Mouse (Mus musculus) kidney, postnatal 4 days (tissue): Measurements from ENCODE around the gene Zbtb9.

ENCODE experiments used
- DNase-seq, 2 experiments: peaks; one replicate each; pipeline ENCODE4 v3.0.0; 2021; ENCODE audit warnings: mixed read lengths in 2 of 2

Zbtb9 gene

DNA sequence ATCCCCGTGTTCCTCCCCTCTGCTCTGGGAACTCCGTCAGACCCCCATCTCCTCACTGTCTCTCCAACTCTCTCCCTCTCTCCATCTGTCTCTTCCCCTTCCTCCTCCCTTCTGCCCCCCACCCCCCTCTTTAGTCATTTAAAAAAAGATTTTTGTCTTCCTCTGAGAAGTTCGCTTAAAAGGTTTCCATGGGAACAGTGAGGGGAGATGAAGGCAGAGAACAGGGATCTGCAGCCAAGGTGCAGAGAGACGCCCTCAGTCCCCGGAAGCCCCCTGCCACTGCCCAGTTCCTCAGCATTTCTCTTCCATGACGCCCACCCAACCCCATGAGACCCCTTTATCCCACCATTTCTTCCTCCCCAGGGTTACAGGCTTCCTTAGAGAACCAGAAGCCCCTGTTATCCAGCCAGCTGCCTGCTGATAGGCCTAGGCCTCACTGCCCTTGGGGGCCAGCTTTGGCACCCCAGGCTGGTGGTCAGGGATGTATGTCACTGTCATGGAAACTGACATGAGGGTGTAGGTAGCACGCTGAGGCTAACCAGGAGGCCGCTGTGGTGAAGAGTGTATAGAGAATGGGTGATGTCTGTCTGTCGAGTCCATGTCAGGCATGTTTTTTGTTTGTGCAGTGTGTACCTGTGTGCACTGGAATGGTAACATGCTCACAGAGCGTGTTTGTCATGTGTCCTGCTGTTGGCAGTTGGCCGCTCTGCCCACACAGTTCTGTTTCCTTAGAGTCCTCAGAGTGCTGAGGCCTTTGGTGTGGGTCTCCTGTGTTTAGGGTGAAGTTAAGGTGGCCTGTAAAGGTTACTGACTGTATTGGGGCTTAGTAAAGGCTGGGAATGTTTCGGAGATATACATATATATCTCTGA is 25.5 kb upstream of the Zbtb9 start:
- no peak for DNase-seq

DNA sequence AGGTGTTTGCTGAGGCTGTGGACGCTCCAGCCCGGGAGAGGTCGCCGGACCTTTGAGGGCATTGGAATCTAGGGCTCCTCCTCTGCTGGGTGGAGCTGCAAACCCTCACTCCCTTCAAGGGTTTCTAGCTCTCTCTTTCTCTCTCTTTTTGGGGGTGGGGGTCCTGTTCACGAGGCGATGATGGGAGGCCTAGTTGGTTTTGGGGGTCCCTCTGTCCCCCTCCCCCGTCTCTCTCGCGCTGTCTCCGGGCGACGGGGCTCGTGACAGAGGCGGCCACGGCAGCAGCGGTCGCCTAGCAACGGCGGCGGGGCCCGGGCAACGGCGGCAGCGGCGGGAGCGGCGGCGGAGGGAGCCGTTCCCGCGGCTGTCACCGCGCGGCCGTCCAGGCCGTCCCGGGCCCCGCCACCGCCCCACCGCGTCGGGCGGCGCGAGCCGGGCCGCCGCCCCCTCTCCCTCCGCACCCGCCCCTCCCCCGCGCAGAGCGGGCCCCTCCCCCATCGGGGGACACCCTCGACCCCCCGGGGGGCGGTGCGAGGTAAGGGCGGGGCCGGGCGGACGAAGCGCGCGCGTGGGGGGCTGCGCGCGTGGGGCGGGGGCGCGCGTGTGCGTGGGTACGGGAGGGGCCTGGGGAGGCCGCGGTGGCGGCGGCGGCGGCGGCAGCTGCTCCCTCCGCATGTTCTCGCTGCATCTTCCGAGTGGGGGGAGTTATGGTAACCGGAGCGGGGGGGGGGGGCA is 24.5 kb upstream of the Zbtb9 start:
- DNase-seq = peak; percentile 68 to 77

DNA sequence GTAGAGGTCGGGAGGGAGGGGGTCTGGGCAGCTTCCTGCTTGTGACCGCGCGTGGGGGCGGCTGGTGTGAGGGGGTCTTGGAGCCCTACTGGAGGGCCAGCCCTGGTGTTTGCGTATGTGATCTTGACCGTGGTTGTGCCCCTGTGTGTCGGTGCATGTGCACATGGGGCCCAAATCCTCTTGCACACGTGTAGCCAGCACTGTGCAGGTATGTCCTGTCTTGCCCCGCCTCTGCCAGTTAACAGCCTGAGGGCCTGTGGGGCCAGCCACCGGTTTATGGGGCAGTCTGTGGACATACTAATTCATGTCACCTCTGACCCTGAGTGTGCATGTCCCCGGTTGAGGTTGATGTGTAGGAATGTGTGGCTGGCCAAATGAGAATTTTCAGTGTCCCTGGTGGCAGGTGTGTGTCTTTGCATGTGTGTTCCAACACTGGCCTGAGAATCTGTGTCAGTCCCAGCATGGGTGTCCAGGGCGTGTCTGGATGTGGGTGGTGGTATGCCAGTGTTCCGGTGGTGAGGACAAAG is 23.9 kb upstream of the Zbtb9 start:
- peak; percentile 46 to 64 for DNase-seq

DNA sequence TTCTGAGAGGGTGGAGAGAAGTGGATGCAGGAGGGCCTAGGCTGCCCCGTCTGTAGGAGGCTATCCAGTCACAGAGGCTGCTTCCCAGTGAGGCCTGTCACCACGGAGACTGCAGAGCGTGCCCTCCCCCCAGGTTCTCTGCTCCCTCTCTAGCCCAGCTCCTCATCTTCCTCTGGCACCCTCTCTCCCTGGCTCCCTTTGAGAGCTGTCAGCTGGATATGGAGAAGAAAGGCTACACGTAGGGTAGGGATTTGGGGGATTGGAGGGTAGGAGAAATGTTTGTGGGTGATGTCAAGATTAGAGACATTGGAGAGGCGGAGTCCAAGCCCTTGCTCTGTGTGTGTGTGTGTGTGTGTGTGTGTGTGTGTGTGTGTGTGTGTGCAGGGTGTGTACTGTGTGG is 23.1 kb upstream of the Zbtb9 start:
- no peak for DNase-seq

DNA sequence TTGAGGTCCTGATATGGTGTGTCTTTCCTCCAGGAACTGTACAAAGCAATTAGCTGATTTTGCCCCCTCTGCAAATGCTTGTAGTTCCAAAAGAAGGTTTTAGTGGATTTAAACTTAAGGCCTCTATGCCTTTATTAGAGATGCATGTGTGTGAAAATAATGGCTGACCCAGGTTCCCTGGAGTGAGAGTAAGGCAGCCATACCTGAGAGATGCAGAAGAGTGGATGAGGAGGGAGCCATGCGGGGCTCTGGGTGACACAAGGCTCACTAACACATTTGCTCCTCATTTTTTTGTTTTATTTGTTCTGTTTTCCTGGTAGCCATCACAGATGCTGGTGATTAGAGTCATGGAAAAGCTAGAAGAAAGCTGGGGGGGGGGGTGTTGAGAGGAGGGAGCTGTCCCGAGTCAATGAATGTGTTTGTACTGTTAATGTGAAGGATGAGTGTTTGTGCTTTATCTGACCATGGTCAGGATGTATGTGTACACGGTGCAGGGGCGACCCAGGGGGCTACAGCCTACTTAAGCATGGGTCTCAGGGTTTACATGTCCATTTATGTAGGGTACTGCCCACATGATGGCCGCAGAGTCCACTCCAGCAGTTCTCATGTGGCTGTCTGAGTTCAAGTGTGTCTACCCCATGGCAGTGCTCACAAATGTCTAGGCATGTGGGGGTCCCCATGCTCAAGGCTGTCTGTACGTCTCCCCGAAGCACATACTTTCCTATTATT is 22.2 kb upstream of the Zbtb9 start:
- DNase-seq = no peak

DNA sequence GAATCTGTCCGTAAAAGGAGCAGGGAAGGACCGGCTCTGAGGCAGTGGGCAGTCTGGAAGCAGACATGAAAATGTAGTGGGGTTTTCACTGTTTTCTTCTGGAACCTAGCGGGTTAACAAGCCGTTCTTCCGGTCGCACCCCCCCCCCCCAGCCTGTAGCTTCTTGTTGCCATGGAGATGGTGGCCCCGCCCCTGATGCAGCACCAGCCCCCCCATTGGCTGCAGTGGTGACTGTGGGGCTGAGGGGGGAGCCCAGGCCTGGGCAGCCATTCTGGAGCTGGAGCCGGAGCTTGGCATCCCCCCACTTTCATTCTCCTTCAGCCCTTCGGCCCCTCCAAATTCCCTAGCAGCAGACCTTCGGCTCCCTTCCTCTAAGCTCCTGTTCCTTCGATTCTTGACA is 21.6 kb upstream of the Zbtb9 start:
- peak; percentile 91 to 95 for DNase-seq

DNA sequence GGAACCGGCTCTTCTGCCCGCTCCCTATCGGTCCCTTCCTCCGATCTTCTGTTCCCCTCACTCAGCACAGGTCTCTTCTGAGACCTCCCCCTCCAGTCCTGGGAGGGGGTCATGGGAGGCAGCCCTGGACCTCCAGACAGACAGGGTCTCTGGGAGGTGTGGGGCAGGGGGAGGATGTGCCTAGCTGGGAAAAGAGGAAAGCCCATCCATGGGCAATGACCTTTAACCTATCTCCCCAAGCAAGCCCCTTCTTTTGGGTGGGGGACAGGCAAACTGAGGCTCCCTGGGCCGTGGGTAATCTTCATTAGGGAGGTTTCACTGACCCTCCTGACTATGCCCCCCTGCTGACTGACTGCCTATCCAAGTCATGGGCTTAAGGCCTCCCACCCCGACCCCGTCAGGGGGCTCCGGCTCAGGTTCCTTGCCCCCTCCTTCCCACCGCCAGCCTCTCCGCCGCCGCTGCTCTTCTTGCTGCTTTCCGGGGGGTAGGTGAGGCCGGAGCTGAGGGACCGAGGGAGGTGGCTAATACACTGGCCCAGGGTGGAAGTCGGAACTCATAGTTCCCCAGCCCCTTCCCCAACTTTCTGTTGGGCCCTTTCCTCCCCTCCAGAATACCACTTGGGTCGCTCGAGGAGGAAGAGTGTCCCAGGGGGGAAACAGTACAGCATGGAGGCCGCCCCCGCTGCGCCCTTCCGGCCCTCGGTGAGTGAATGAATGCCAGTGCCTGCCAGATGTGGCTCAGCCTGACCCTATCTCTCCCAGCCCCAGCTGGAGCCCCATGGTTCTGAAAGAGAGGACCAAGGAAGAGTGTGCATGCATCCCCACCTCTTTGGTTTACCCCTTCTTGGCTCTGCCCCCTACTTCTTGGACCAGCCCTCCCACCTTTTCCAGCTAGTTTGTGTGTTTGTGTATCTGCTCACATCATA is 20.8 kb upstream of the Zbtb9 start:
- peak in 1 of 2 experiments; percentile 33 for DNase-seq

DNA sequence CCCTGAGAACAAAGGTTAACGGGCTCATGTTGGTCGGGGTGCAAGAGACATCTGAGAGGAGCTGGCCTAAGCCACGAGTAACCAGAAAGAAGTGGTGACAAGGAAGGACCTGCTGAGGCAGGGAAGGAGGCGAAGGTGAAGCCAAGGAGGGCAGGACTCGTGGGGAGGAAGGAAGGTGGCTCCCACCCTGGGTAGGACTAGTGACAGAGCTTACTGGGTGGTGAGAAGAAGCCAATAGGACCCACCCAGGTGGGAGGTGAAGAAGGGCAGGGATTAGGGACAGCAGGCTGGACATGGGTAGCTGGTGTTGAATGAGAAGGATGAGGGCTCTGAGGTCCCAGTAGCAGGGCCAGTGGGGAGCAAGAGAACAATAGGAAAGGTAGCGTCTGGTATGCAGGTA is 19.8 kb upstream of the Zbtb9 start:
- no peak for DNase-seq

DNA sequence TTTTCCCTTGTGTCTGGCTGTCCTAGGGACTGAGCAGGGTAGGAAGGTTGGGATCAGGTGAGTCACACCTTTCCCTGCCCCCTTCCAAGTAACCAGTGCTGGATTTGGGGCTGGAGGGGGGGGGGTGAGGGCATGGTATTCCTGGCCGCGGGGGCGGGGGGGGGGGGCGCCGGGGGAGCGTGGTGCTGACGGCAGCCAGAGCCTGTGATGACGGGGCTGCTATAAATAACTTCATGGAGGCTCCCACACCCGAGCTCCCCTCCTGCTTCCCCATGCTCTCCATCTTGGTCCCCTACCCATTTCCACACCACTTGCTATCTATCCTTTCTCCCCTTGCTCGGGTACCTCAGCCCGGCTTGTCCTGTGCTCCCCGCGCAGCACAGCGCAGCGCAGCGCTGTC is 19.2 kb upstream of the Zbtb9 start:
- no peak for DNase-seq

DNA sequence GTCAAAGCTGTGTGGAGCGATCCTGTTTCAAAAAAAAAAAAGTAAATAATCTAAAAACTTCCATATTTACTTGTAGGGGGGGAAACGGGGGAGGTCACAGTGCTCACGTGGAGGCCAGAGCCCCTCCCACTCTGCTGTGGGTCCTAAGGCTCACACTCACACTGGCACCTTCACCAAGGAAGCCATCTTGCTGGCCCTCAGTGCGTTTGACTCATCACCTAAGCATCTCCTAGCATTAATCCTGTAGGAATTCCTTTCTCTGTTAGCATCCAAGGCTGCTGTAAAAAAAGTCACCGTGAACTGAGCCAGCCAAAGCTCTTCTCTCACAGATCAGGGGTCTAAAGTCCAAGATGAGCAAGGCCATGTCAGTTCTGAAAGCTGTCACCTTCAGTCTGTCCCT is 16.7 kb upstream of the Zbtb9 start:
- DNase-seq = no peak

DNA sequence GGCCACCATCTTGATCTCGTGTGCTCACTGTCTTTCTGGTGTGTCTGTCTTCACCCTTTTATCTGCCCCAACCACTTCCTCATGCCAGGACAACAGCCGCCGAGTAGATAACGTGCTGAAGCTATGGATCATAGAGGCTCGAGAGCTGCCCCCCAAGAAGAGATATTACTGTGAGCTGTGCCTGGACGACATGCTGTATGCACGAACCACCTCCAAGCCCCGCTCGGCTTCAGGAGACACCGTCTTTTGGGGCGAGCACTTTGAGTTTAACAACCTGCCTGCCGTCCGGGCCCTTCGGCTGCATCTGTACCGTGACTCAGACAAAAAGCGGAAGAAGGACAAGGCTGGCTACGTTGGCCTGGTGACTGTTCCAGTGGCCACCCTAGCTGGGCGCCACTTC is 16.1 kb upstream of the Zbtb9 start:
- DNase-seq = no peak

DNA sequence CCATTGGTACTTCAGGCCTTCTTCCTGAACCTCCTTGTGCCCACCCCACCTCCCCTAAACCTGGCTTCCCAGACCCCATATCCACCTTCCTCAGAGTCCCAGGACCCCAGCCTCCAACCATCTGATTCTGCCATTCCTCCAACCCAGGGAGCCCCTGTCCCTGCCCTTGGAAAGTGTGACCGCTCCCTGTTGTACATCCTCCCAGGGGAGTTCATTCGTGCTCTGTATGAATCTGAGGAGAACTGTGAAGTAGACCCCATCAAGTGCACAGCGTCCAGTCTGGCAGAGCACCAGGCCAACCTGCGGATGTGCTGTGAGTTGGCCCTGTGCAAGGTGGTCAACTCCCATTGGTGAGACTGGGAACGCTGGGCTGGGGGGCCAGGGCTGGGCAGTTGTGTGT is 15.1 kb upstream of the Zbtb9 start:
- no peak for DNase-seq

DNA sequence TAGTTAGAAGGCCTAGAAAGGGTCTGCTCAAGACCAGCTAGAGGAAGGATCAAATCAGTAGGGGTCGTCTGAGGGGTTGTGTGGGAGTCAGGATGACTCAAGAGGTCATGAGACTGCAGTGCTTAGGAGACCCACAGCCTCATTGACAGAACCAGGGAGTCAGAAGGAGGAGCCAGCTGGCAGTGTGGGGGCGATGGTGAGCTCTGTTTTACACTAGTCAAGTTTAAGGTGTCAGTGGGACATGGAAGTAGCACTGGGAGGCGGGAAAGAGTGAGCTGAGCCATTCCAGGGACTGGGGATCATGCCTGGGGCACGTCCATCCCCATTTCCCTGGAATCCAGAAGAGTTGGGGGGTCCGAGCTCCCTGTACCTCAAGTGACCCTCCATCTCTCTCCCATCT is 14.1 kb upstream of the Zbtb9 start:
- no peak for DNase-seq

DNA sequence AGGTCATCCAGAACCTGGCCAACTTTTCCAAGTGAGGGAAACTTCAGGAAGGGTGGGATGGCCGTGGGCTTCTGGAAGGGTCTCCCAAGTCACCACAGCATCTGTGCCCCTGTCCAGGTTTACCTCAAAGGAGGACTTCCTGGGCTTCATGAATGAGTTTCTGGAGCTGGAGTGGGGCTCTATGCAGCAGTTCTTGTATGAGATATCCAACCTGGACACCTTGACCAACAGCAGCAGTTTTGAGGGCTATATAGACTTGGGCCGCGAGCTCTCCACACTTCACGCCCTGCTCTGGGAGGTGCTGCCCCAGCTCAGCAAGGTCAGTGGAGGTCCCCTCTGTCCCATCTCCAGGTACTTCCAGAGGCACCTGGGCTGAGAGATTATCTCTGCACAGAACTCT is 13.2 kb upstream of the Zbtb9 start:
- no peak for DNase-seq

DNA sequence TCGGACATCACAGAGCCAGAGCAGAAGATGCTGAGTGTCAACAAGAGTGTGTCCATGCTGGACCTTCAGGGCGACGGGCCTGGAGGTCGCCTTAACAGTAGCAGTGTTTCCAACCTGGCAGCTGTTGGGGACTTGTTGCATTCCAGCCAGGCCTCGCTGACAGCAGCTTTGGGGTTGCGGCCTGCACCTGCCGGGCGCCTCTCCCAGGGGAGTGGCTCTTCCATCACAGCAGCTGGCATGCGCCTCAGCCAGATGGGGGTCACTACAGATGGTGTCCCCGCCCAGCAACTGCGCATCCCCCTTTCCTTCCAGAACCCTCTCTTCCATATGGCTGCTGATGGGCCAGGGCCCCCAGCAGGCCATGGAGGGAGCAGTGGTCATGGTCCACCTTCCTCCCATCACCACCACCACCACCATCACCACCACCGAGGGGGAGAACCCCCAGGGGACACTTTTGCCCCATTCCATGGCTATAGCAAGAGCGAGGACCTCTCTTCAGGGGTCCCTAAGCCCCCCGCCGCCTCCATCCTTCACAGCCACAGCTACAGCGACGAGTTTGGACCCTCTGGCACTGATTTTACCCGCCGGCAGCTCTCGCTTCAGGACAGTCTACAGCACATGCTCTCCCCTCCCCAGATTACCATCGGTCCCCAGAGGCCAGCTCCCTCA is 11.3 kb upstream of the Zbtb9 start:
- no peak for DNase-seq

DNA sequence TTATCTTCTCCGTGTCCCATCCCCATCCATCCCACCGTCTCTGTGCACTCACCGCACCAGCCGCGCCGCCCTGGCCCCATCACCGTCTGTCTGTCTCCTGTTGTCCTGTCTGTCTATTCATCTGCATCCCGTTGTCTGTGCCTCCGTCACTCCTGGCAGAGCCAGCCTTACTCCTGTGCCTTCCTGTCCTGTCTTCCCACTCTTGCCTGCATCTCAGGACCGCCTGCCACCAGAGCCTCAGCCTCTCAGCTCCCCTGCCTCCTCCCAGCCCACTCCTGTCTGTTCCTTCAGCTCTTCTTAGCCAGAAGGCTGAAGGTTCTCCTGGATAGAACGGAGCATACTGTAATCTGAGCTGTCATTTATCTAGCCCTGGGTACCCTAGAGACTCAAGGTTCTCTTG is 6.0 kb upstream of the Zbtb9 start:
- no peak for DNase-seq

DNA sequence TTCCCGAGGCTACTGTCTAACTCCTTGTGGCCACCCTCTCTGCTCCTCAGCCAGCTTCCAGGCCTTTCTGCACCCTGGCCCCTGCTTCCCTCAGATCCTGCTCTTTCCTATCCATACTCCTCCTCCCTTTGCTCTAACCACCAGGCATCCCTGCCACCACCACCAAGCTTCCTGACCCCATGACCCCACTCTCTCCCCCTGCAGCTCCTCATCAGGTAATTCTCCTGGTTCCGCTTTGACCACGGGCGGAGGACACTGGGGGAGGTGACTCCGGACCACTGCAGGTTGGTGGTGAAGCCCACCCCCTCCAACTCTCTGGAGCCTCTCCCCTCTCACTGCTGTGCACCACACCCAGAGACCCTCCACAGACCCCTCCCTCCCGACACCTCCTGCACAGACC is 5.5 kb upstream of the Zbtb9 start:
- DNase-seq = no peak

DNA sequence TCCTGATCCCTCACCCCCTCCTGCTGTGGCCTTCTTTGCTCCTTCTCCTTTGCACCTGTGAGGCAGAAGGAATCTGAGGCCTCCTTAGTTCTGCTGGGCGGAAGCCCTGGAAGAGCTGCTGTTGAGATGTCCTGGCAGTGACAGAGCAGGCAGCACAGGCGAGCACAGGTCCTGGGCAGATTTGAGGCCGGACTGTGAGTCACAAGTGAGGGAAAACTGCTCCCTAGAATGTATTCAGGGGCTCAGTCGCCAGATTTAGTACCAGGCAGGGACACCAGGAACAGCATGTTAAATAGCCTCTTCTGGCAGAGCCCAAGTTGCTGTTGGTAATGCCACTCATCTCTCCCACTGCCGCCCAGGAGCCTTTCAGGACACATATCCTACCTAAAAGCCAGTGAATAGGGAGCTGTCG is 4.8 kb upstream of the Zbtb9 start:
- DNase-seq = no peak

DNA sequence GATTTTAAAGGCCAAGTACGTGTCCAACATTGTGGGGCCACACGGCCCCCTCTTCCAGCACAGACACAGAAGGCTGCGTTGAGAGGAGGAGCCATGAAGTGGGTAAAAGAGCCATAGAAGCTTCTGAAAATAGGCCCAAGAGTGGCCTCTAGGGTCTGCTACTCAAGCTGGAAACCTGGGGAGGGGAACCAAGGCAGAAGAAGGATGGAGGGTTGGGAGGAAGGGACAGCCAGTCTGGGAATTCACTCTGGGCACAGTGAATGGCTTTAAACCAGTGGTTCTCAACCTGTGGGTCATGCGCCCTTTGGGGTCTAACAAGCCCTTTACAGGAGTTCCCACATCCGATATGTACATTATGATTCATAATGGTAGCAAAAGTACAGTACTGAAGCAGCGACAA is 3.7 kb upstream of the Zbtb9 start:
- no peak for DNase-seq

DNA sequence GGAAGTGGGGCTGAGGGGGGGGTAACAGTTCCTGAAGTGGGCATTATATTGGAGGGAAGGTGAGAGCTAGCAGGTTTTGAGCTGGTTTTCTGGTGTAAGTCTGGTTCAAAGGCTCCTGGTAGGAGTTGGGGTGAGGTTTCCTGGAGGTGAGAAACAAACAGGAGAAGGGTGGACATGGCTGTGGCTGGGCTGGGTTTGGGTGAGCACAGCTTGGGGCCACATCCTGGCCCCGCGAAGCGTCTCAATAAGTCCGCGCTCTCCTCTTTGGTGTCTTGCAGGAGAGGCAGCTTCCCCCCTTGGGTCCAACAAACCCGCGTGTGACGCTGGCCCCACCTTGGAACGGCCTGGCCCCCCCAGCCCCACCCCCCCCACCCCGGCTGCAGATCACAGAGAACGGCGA is 2.7 kb upstream of the Zbtb9 start:
- DNase-seq = no peak

DNA sequence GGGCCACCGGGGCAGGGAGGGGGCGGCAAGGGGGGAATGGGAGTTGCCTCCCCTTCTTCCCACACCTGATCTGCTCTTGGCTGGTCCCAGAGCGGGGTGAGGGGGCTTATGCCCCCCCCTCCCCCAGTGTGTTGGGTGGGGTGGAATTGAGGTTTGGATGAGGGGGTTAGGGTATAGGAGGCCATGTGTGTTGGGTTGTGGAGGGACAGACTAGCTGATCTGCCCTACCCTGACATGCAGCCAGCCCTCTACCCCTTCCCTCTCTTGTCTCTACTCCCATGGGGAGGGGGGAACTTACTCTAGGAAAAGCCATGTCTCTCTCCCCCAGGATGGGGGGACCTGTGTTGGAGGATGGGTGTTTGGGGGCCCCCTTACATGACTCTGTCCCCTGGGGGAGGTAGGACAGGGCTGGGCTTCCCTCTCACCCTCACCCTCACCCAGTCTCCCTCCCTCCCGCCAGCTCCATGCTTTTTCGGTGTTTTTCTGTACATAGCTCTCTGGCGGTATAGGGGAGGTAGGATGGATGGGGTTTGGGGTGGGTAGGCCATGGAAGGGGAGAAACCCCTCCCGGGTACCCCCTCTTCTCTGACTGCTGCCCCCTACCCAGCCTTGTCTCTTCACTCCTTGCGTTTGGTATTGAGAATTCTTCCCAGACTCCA is 1.6 kb upstream of the Zbtb9 start:
- no peak for DNase-seq
